Mouse (Mus musculus) spleen, adult 18-20 months (tissue): ENCODE measurements at regions not wholly inside any gene's neighbourhood (a gene's known extent, or its start where the extent isn't known, plus 50 kb on each side); places are given as distances from the start of the nearest gene placed in this dataset.

Experiments used
- DNase-seq, 2 experiments: peaks; one replicate each; pipeline ENCODE4 v3.0.0; 2022; ENCODE audit warnings: mixed read lengths in 2 of 2

- no peak for DNase-seq
Observed at GRCm38 (mm10) chr7:71488016-71488650, 136.8 kb upstream of the Gm10295 start.

GRCm38 (mm10) chr7:71475383-71475782, 124.1 kb upstream of the Gm10295 start:
- DNase-seq: no peak

- no peak for DNase-seq
Observed at GRCm38 (mm10) chr7:71472384-71473141, 121.3 kb upstream of the Gm10295 start.

GRCm38 (mm10) chr7:71471658-71472383, 120.5 kb upstream of the Gm10295 start:
- DNase-seq: no peak

GRCm38 (mm10) chr7:71471319-71471657, 120.0 kb upstream of the Gm10295 start:
- DNase-seq: no peak

- DNase-seq: no peak
Observed at GRCm38 (mm10) chr7:71470418-71470817, 119.1 kb upstream of the Gm10295 start.

- DNase-seq: no peak
Observed at GRCm38 (mm10) chr7:71469951-71470350, 118.7 kb upstream of the Gm10295 start.

GRCm38 (mm10) chr7:71467436-71468127, 116.3 kb upstream of the Gm10295 start:
- DNase-seq: no peak

- DNase-seq: no peak
Observed at GRCm38 (mm10) chr7:71464127-71464526, 112.8 kb upstream of the Gm10295 start.

GRCm38 (mm10) chr7:71463565-71463964, 112.3 kb upstream of the Gm10295 start:
- DNase-seq: no peak

- no peak for DNase-seq
Observed at GRCm38 (mm10) chr7:71459805-71460204, 108.5 kb upstream of the Gm10295 start.

- no peak for DNase-seq
Observed at GRCm38 (mm10) chr7:71458104-71458754, 106.9 kb upstream of the Gm10295 start.

- DNase-seq: no peak
Observed at GRCm38 (mm10) chr7:71457409-71458103, 106.3 kb upstream of the Gm10295 start.

GRCm38 (mm10) chr7:71456421-71456820, 105.1 kb upstream of the Gm10295 start:
- DNase-seq: no peak

- no peak for DNase-seq
Observed at GRCm38 (mm10) chr7:71440330-71441240, 89.3 kb upstream of the Gm10295 start.

GRCm38 (mm10) chr7:71425982-71426381, 74.7 kb upstream of the Gm10295 start:
- no peak for DNase-seq

GRCm38 (mm10) chr7:71419261-71419660, 68.0 kb upstream of the Gm10295 start:
- DNase-seq: no peak

- DNase-seq: no peak
Observed at GRCm38 (mm10) chr7:71418856-71419255, 67.6 kb upstream of the Gm10295 start.

GRCm38 (mm10) chr7:71414756-71415155, 63.5 kb upstream of the Gm10295 start:
- DNase-seq: no peak

- no peak for DNase-seq
Observed at GRCm38 (mm10) chr7:71413121-71413520, 61.8 kb upstream of the Gm10295 start.

- peak in 1 of 2 experiments; percentile 23 for DNase-seq
Observed at GRCm38 (mm10) chr7:71412079-71412478, 60.8 kb upstream of the Gm10295 start.
